Mouse (Mus musculus) stomach, postnatal 0 days (tissue): ENCODE data around the gene Kif26b.

Source experiments
- CTCF ChIP-seq: IDR thresholded peaks from 2 replicates; pipeline ENCODE4 v1.5.1; 2016; ENCODE audit warnings: antibody characterized with exemption, low read depth, mild to moderate bottlenecking, moderate library complexity
- EP300 ChIP-seq: optimal IDR thresholded peaks from 2 replicates; pipeline ENCODE3; 2016; ENCODE audit warnings: antibody characterized with exemption

- TF ChIP-seq CTCF = no peak
- no peak for TF ChIP-seq EP300
Observed at GRCm38 (mm10) chr1:178673506-178673905, 144.6 kb downstream of the Kif26b start.
